Mouse (Mus musculus): ENCODE data around the gene Gosr2. TPM values are rescaled to one million over a fixed set of nuclear protein-coding genes. Genes with fewer than 3 reads are reported as not detected.
"Not testable (repeated sequence)": the region's sequence is repeated elsewhere in the genome, so short reads cannot be mapped to it uniquely, and the experiment has no call there.

The Gosr2 gene
- total and polyA plus RNA-seq, 2 experiments = 52.8 to 70.2 TPM

DNA sequence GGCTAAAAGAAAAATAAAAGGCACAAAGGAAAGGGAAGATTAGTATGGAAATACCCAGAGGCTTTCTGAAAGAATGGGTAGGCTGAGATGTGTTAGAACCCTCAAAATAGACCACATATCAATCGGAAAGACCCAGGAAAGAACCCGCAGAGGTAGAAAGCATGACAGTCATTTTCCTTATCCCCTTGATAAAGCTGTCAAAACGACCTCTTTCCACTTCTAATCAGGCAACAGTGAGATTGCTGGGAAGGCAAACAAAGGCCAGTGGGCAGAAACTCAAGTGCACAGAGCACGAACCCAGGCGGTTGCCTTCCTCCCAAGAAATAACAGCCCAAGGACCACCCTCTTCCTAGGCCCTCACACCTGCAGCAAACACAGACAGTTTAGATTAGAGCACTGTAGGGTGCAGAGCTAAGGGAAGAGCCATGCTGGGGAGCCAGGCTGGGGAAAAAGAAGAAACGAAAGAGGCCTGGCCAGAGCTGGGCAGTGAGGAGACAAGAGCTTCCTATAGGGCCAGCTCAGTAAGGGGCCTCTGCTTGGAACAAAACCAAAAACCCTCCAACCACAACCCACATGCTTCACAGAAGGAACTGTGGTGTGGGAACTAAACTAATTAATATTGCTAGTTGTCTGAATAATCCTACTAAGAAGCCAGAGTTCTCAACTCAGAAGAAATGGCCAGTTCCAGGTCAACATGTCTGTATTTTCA is 9.3 kb downstream of the Gosr2 start:
- Histone ChIP-seq H3K27me3 (ENCODE audit: control insufficient read depth, insufficient read depth, low read length) (no peaks in the 10 kb centered on the region), H3K4me3 (ENCODE audit: insufficient read depth, low read depth, low read length) (no peak overlapping the region), H3K36me3 (ENCODE audit: control insufficient read depth, insufficient read depth, low read length) (peaks cover 48% of the 10 kb centered on the region), H3K4me1 (ENCODE audit: control insufficient read depth, insufficient read depth, low read length) (peaks cover 15% of the 10 kb centered on the region), H3K27ac (replicated peaks; ENCODE audit: insufficient read depth, low read depth, low read length) (peak overlapping the region; percentile 67), H3K79me2 (ENCODE audit: control insufficient read depth, insufficient read depth, low read length) (peaks cover 8% of the 10 kb centered on the region; the same call in 1 of the 2 replicates), H3K9ac (ENCODE audit: low read depth, low read length) (no peak overlapping the region)
- TF ChIP-seq CTCF (IDR thresholded peaks at IDR 0.05; ENCODE audit: low read depth, low read length) (no peak), POLR2A (IDR thresholded peaks at IDR 0.05; ENCODE audit: extremely low read depth, insufficient read depth, low read length) (no peak)
- WGBS = 61% methylated on average over 6 of the region's 6 CpGs
- no peak for DNase-seq (ENCODE audit: extremely low read depth, low read depth, low spot score)

DNA sequence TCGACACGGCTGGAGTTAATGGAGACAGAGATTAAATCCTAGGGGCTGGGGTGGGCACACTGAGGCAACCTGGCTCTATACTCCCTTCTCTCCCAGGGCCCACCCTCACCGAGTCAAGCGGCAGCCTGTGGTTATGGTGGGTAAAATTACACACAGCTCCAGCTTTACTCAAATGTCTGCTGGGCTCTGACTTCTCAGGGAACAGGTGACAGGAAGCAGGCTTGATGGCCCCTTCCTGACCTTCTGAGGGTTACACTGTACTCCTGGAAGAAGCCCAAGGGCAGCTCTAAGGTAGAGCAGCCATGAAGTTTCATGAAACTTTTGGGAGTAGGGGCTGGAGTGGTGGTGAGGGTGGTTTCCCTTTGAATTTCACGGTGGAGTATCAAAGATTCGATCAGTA is 11.0 kb downstream of the Gosr2 start:
- peaks cover 63% of the 10 kb centered on the region for H3K36me3 ChIP-seq (ENCODE audit: control insufficient read depth, insufficient read depth, low read length)
- WGBS = 84% methylated on average over 6 of the region's 6 CpGs
- peaks cover 6% of the 10 kb centered on the region; the same call in 1 of the 2 replicates for H3K79me2 ChIP-seq (ENCODE audit: control insufficient read depth, insufficient read depth, low read length)
- no peaks in the 10 kb centered on the region for H3K27me3 ChIP-seq (ENCODE audit: control insufficient read depth, insufficient read depth, low read length)
- no peak overlapping the region for H3K4me3 ChIP-seq (ENCODE audit: insufficient read depth, low read depth, low read length)
- TF ChIP-seq POLR2A (IDR thresholded peaks at IDR 0.05; ENCODE audit: extremely low read depth, insufficient read depth, low read length) = no peak
- no peak for DNase-seq (ENCODE audit: extremely low read depth, low read depth, low spot score)
- peaks cover 13% of the 10 kb centered on the region for H3K4me1 ChIP-seq (ENCODE audit: control insufficient read depth, insufficient read depth, low read length)
- no peak overlapping the region for H3K9ac ChIP-seq (ENCODE audit: low read depth, low read length)
- H3K27ac ChIP-seq (replicated peaks; ENCODE audit: insufficient read depth, low read depth, low read length) = no peak overlapping the region

DNA sequence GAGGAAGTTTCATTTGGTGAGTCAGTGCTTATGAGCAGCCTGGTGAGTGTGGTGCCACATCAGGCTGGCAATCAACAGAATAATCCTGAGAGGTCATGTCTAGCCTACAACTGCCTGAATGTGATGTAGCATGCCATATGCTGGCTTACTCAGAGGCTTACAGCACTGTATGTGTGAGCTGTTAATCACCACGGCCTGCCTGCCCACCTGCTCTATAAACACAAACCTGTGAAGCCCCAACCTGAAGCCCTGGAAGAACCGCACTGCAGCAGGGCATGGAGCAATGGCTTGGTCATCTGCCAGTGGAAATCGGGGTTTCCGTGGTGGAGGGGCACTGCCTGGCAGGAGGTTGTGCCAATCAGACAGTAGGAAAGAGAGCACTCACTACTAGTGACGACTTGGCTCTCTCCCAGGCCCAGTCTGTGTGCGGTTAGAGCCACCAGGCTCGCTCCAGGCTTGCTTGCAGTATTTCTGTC is 12.4 kb downstream of the Gosr2 start:
- Histone ChIP-seq H3K4me1 (ENCODE audit: control insufficient read depth, insufficient read depth, low read length) (peaks cover 7% of the 10 kb centered on the region), H3K79me2 (ENCODE audit: control insufficient read depth, insufficient read depth, low read length) (no peaks in the 10 kb centered on the region), H3K9ac (ENCODE audit: low read depth, low read length) (no peak overlapping the region), H3K27ac (replicated peaks; ENCODE audit: insufficient read depth, low read depth, low read length) (no peak overlapping the region), H3K27me3 (ENCODE audit: control insufficient read depth, insufficient read depth, low read length) (no peaks in the 10 kb centered on the region), H3K36me3 (ENCODE audit: control insufficient read depth, insufficient read depth, low read length) (peaks cover 70% of the 10 kb centered on the region), H3K4me3 (ENCODE audit: insufficient read depth, low read depth, low read length) (no peak overlapping the region)
- no peak for DNase-seq (ENCODE audit: extremely low read depth, low read depth, low spot score)
- TF ChIP-seq CTCF (IDR thresholded peaks at IDR 0.05; ENCODE audit: low read depth, low read length) (no peak), POLR2A (IDR thresholded peaks at IDR 0.05; ENCODE audit: extremely low read depth, insufficient read depth, low read length) (no peak)
- 57% methylated on average over 7 of the region's 7 CpGs for WGBS

DNA sequence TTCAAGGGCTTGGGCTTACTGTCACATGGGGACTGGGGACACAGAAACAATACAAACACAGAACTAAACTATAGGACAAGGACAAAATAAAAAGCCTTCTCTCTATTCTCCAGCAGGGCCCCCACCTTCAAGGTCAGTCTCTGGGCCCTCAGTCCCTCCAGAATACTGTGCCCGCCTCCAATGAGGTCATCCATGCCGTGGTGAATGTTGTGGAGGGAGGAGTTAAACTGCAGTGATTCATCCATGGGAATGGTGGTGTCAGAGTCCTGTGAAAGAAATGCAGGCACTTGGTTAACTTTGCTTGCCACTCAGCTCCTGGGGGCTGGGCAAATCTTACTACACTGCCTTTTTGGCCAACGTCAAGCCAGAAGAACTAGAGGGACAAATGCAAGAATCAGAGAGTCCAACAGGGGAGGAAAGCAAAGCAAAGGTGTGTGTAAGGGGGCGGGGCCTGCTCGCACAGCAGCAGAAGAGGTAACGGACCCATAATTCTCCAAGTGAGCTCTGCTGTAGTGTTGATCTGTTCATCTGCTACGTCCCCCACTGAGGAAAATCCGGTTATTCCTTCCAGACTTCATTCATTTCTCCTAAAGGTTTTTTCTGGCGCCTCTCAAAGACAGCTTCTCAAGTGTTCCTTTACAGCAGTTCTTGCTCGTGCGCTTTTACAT is 13.9 kb downstream of the Gosr2 start:
- no peak for DNase-seq (ENCODE audit: extremely low read depth, low read depth, low spot score)
- H3K36me3 ChIP-seq (ENCODE audit: control insufficient read depth, insufficient read depth, low read length) = peaks cover 68% of the 10 kb centered on the region
- 89% methylated on average over 11 of the region's 11 CpGs for WGBS

GRCm38 (mm10) chr11:103677042-103677441 is 20.7 kb downstream of the Gosr2 start:
- H3K9ac ChIP-seq (ENCODE audit: low read depth, low read length); H3K27me3 ChIP-seq (ENCODE audit: control insufficient read depth, insufficient read depth, low read length); H3K79me2 ChIP-seq (ENCODE audit: control insufficient read depth, insufficient read depth, low read length); H3K27ac ChIP-seq (replicated peaks; ENCODE audit: insufficient read depth, low read depth, low read length); H3K4me3 ChIP-seq (ENCODE audit: insufficient read depth, low read depth, low read length); H3K4me1 ChIP-seq (ENCODE audit: control insufficient read depth, insufficient read depth, low read length): not testable (repeated sequence)
- 45% methylated on average over 2 of the region's 2 CpGs for WGBS
- peaks cover 24% of the 10 kb centered on the region for H3K36me3 ChIP-seq (ENCODE audit: control insufficient read depth, insufficient read depth, low read length)
- peak; percentile 73 for TF ChIP-seq CTCF (IDR thresholded peaks at IDR 0.05; ENCODE audit: low read depth, low read length)
- peak; percentile 43 for DNase-seq (ENCODE audit: extremely low read depth, low read depth, low spot score)

More for the DNA sequence above, 13.9 kb downstream of the Gosr2 start:
- Histone ChIP-seq H3K4me1 (ENCODE audit: control insufficient read depth, insufficient read depth, low read length) (no peaks in the 10 kb centered on the region), H3K27me3 (ENCODE audit: control insufficient read depth, insufficient read depth, low read length) (no peaks in the 10 kb centered on the region), H3K79me2 (ENCODE audit: control insufficient read depth, insufficient read depth, low read length) (no peaks in the 10 kb centered on the region), H3K27ac (replicated peaks; ENCODE audit: insufficient read depth, low read depth, low read length) (no peak overlapping the region), H3K9ac (ENCODE audit: low read depth, low read length) (no peak overlapping the region), H3K4me3 (ENCODE audit: insufficient read depth, low read depth, low read length) (no peak overlapping the region)
- TF ChIP-seq CTCF (IDR thresholded peaks at IDR 0.05; ENCODE audit: low read depth, low read length) (no peak), POLR2A (IDR thresholded peaks at IDR 0.05; ENCODE audit: extremely low read depth, insufficient read depth, low read length) (no peak)

DNA sequence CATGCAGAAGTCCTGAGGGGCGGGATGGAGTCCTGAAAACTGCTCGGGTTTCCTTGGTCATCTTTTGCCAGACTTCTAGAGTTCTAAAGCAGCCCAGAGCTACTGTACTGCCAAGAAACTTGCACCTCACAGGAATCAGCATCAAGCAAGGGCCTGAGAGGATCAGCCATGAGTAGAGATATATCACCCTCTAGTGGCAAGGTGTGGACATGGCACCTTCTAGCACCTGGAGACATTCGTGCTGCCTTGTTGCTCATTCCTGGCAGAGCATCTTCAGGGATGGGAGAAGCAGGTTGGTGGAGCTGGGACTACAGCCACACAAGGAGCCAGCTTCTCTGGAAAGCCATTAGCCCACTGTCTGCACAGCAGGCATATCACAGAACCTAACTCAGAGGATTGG is 22.1 kb downstream of the Gosr2 start:
- no peaks in the 10 kb centered on the region for H3K27me3 ChIP-seq (ENCODE audit: control insufficient read depth, insufficient read depth, low read length)
- DNase-seq (ENCODE audit: extremely low read depth, low read depth, low spot score) = peak; percentile 40
- no peaks in the 10 kb centered on the region for H3K4me1 ChIP-seq (ENCODE audit: control insufficient read depth, insufficient read depth, low read length)
- no peaks in the 10 kb centered on the region for H3K79me2 ChIP-seq (ENCODE audit: control insufficient read depth, insufficient read depth, low read length)
- TF ChIP-seq CTCF (IDR thresholded peaks at IDR 0.05; ENCODE audit: low read depth, low read length) = peak; percentile 81
- TF ChIP-seq POLR2A (IDR thresholded peaks at IDR 0.05; ENCODE audit: extremely low read depth, insufficient read depth, low read length) = no peak
- H3K4me3 ChIP-seq (ENCODE audit: insufficient read depth, low read depth, low read length) = no peak overlapping the region
- WGBS = 60% methylated on average over 3 of the region's 3 CpGs
- peaks cover 15% of the 10 kb centered on the region for H3K36me3 ChIP-seq (ENCODE audit: control insufficient read depth, insufficient read depth, low read length)
- H3K27ac ChIP-seq (replicated peaks; ENCODE audit: insufficient read depth, low read depth, low read length) = no peak overlapping the region
- no peak overlapping the region for H3K9ac ChIP-seq (ENCODE audit: low read depth, low read length)
